Mouse (Mus musculus) adrenal gland, postnatal 10 days (tissue): ENCODE measurements around the gene Trhde. TPM values are rescaled to one million over a fixed set of nuclear protein-coding genes. Genes with fewer than 3 reads are reported as not detected.

Source experiments
- DNase-seq: peaks from one replicate; pipeline ENCODE4 v3.0.0; 2021; ENCODE audit warnings: mixed read lengths
- long read RNA-seq, 2 experiments: library from polyadenylated mRNA; stranded (forward); transcript quantifications; one replicate each; pipeline ENCODE4 v2.0.0; 2021
- total RNA-seq, 2 experiments: library from RNA; stranded (reverse); gene quantifications; 2 replicates each; pipeline ENCODE4 v1.2.3; 2021

Trhde gene
- total RNA-seq = under 1 TPM; 0.15 to 0.24 TPM
- long read RNA-seq, experiment 1 = 0 reads
- long read RNA-seq, experiment 2 = 0 reads

GRCm38 (mm10) chr10:114802161-114802651, at the start of gene Trhde:
Trhde (minus strand) TSS chr10:114802307.
- DNase-seq = no peak

- DNase-seq = no peak
Observed at GRCm38 (mm10) chr10:114841966-114842365, 39.9 kb upstream of the Trhde start.

- no peak for DNase-seq
Observed at GRCm38 (mm10) chr10:114841440-114841839, 39.3 kb upstream of the Trhde start.

DNA sequence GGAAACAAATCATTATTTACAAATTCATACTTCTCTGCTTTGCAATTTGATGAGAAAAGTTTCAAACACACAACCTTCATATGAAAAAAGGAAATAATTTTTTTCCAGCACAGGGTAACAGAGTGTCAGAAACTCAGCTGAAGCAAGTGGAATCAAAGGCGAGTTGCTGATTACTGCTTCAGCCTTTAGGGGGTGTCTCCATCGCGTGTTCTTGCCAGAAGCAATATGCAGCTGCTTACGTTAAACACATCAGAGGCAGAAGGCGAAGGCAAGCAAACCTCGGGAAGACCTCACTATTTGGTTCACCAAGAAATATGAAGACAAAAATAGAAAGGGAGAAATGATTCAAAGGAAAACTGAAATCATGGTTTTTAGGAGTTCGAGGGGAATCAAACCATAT, 29.2 kb upstream of the Trhde start:
- no peak for DNase-seq

DNA sequence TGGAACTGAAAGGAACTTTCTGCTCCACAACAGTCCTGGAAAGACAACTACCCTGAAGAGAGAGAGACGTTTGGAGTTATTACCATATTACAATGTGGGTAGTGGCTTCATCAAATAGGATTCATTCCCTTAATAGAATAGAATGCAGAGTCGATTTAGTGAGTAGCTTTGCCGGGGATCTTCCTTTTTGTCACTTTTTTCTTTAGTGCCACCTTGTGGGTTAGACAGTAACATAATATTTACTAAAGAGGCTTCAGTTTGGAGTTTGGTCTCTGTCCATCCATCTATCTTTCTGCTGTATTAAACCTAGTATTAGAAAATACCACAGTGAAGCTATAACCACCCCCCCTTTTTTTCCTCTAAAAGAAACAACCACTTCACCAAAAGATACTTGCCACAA, 6.7 kb upstream of the Trhde start:
- no peak for DNase-seq

DNA sequence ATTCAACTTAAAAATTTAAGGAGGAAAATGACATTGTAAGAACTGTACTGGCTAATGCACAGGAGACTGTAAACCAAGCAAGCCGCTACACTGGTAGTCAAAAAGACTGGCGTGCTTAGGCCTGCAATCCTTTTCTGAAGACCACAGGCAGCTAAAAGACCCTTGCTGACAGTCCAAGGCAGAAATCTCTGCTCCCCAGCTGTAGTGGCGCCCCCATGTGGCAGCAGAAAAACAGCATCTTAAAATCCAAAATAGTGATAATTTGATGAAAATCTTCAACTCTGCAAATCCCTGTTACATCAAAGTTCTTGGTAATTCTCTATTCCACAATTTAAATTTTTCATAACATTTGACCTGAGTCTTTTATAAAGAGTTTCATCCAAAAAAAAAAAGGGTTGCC, 3.8 kb upstream of the Trhde start:
- DNase-seq = peak; percentile 9

GRCm38 (mm10) chr10:114801457-114802160, 498 bp downstream of the Trhde start:
- peak; percentile 7 for DNase-seq

DNA sequence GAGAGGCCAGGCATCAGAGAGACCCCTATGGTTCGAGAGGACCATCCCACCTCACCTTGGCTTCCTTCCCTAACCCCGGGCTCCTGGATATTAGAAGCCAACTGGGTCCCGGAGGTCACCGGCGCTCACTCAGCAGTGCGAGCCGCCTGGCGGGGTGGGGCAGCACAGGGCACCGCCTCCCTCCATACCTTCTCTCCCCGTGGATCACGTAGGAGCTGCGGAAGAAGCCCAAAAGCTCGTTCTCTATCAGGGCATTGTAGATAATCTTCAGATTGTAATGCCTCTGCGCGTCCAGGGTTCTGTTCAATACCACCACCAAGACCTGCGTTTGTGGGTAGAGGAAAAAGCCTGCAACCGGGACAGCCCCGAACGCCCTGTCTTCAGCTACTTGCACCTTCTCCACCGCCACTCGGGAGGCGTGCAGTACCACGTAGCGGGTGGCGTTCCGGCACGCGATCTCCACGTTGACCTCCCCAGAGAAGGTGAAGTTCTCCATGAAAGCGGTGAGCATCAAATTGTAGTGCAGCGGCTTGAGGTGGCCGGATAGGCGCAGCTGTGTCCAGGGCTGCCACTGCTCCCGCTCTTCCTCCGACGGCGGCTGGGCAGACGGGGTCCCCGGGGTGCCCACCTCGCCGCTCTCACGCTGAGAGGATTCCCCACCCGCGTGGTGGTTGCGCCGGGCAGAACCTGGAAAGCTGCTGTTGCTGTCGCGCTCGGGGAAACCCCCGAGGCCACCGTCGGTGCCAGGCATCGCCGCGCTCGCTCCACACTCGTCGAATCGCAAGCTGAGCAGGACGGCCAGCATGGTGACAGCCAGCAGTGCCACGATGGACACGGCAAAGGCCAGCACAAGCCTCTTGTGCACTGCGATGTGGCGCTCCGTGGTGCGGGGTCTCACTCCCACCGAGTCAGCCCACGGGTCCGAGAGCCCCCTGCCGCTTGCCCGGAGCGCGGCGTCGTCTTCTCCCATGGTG, 1.5 kb downstream of the Trhde start:
- DNase-seq = peak; percentile 3

- no peak for DNase-seq
Observed at GRCm38 (mm10) chr10:114799481-114799880, 2.6 kb downstream of the Trhde start.

- no peak for DNase-seq
Observed at GRCm38 (mm10) chr10:114798788-114799187, 3.3 kb downstream of the Trhde start.

- no peak for DNase-seq
Observed at GRCm38 (mm10) chr10:114798218-114798617, 3.9 kb downstream of the Trhde start.

- no peak for DNase-seq
Observed at GRCm38 (mm10) chr10:114797664-114798063, 4.4 kb downstream of the Trhde start.

DNA sequence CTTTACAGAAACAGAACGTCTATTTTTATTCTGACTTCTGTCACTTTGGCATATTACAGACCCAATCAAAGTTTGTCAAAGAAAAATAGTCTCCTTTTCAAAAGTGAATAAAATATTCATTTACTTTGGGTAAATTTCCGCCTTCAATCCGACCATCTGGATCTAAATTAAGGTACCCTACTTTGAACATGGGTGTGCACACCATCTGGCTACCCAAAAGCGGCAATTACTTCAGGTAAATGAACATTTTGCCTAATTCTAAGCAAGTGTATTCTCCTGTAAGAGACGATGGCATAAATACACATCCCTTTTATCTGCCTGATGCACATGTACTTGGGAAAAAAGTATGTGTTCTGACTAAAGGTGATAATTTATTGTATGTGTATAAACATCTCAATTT, 5.2 kb downstream of the Trhde start:
- no peak for DNase-seq

GRCm38 (mm10) chr10:114794214-114794613, 7.9 kb downstream of the Trhde start:
- no peak for DNase-seq

GRCm38 (mm10) chr10:114765914-114766313, 36.2 kb downstream of the Trhde start:
- DNase-seq = no peak

GRCm38 (mm10) chr10:114762125-114762524, 40.0 kb downstream of the Trhde start:
- DNase-seq = no peak

DNA sequence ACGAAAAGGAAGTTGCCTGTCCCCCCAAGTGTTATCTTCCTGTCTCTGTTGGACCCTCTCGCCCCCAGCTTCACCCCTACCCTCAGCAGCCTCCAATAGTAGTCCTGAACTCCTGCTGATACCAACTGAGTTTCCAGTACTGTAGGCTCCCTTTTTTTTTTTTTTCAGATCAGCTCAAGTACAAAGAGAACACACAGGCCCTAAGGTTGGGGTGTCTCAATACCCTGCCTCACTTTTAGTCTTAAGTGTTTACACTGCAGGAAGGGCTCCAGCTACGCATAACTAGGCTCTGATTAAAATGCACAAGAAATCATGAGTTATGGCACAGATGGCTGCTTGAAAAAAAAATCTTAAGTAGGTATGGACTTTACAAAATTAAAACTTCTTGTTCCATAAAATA, 42.9 kb downstream of the Trhde start:
- no peak for DNase-seq

GRCm38 (mm10) chr10:114758614-114759013, 43.5 kb downstream of the Trhde start:
- no peak for DNase-seq

- DNase-seq = no peak
Observed at GRCm38 (mm10) chr10:114742755-114743705, 59.1 kb downstream of the Trhde start.

GRCm38 (mm10) chr10:114739916-114740315, 62.2 kb downstream of the Trhde start:
- peak; percentile 15 for DNase-seq

GRCm38 (mm10) chr10:114737581-114737980, 64.5 kb downstream of the Trhde start:
- DNase-seq = no peak

DNA sequence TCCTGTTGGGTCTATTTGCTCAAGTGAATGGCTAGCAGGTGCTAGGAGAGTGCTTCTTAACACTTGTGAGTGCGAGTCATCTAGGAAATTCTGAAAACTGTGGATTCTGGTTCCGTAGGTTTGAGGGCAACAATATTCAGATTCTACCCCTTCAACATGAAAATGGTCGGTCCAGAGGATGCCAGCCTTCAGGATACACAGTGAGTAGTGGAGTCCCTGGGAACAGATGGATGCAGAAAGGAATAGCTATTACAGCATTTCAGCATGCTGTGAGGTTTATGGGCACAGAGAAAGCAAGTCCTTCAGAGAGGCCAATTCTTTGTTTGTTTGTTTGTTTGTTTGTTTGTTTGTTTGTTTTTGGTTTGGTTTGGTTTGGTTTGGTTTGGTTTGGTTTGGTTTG, 65.7 kb downstream of the Trhde start:
- no peak for DNase-seq
